ENCODE assay signal across 8 mouse cellular contexts in the genomic region with DNA sequence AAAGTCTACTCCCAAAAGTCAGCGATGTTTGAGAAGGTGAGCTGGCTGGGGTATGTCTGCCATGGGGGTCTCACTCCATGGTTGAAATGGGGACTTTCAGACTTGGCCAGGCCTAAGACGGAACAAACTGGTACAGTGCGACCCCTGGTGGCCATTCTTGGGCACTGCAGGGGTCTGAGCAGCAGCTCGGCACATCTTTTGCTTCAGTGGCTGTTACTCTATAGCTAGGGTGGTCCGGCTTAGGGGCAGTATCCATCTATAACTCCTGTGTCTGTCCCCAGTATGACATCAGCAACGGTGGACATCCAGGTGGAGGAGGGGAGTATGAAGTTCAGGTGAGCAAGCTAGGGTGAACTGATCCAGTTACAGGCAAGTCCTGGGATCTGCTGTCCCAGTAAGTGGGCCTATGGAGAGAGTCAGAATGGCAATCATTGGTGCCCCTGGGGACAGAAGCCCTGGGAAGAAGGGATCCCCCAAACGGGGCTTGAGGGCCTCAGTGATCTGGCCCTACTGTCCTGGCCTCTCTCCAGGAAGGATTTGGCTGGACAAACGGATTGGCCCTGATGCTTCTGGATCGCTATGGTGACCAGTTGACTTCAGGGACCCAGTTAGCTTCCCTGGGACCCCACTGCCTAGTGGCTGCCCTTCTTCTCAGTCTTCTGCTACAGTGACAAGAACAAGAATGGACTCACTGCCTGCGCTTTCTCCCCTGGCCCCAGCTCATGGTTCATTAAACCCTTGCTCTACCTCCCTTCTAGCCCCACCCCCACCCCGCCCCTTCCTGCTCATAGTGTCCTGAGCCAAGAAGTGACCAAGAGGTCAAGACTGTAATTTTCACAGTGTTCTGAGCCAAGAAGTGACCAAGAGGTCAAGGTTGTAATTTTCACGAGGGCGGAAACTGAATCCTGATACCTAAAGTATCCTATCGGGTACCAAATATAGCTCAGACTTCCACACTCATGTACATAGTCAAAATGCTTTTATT. TPM values are rescaled to one million over a fixed set of nuclear protein-coding genes. Genes with fewer than 3 reads are reported as not detected.
A peak's percentile ranks its signal among the peaks of the same experiment; 100 is the strongest.
DNase-seq lines count a peak whose midpoint lies in the region; ATAC-seq lines count a peak whose summit lies in the region.

No protein-coding gene starts in this region.

- peak; percentile 46; the same call in 1 of the 2 replicates for ATAC-seq in intestine, embryonic 15.5 days
- ATAC-seq in midbrain, embryonic 12.5 days (ENCODE audit: low FRiP score, low read depth), result peak; percentile 52

- WGBS in intestine, embryonic 15.5 days, result 40% methylated on average over 14 of the region's 14 CpGs
- WGBS in midbrain, embryonic 12.5 days, result 34% methylated on average over 14 of the region's 14 CpGs

- no peaks in the 10 kb centered on the region for H3K9me3 ChIP-seq in intestine, embryonic 15.5 days
- H3K9me3 ChIP-seq in midbrain, embryonic 12.5 days, result no peaks in the 10 kb centered on the region

- H3K4me3 ChIP-seq in intestine, embryonic 15.5 days (replicated peaks), result no peak overlapping the region
- no peak overlapping the region for H3K4me3 ChIP-seq in midbrain, embryonic 12.5 days

- H3K36me3 ChIP-seq in intestine, embryonic 15.5 days, result no peaks in the 10 kb centered on the region; the same call in 1 of the 2 replicates
- peaks cover 31% of the 10 kb centered on the region for H3K36me3 ChIP-seq in midbrain, embryonic 12.5 days

- DNase-seq in adrenal gland, adult (ENCODE audit: inconsistent age in 2 of 2, low spot score in 1 of 2), result peak; percentile 67 to 87
- DNase-seq in adrenal gland, adult 8-10 months, result no peak
- DNase-seq in cerebellum, postnatal 10 days, result peak; percentile 90 to 95
- DNase-seq in gastrocnemius, adult 18-20 months (ENCODE audit: low spot score), result peak; percentile 74
- peak; percentile 85 for DNase-seq in left cerebral cortex, postnatal 4 days
- peak; percentile 53 for DNase-seq in spleen, adult 12 weeks (ENCODE audit: low spot score)

- H3K4me1 ChIP-seq in intestine, embryonic 15.5 days (replicated peaks), result peaks cover 5% of the 10 kb centered on the region; the same call in 1 of the 2 replicates
- peaks cover 22% of the 10 kb centered on the region for H3K4me1 ChIP-seq in midbrain, embryonic 12.5 days

- no peaks in the 10 kb centered on the region for H3K27me3 ChIP-seq in intestine, embryonic 15.5 days (replicated peaks)
- no peaks in the 10 kb centered on the region for H3K27me3 ChIP-seq in midbrain, embryonic 12.5 days

- H3K27ac ChIP-seq in intestine, embryonic 15.5 days, result no peak overlapping the region
- peak overlapping the region; percentile 75 for H3K27ac ChIP-seq in midbrain, embryonic 12.5 days (replicated peaks)

- intact Hi-C loops in left cerebral cortex, postnatal 4 days (cut with DNase I), result loop anchor here (2.0 kb wide), 1 partner anchor 29 kb away; no protein-coding TSS in a partner anchor

- H3K4me2 ChIP-seq in intestine, embryonic 15.5 days (replicated peaks), result no peak overlapping the region
- no peak overlapping the region for H3K4me2 ChIP-seq in midbrain, embryonic 12.5 days (replicated peaks)

- H3K9ac ChIP-seq in intestine, embryonic 15.5 days, result no peak overlapping the region
- H3K9ac ChIP-seq in midbrain, embryonic 12.5 days (replicated peaks), result 0 out of 2 replicates have a peak overlapping the region, but pooled peaks have one; percentile 20

RNA-seq across cellular contexts. Expression of gene Treh, which starts 12.6 kb away (rescaled TPM):
- not detected for total RNA-seq in adrenal gland, adult 8-10 months (2022)
- not detected for total RNA-seq in gastrocnemius, adult 18-20 months (2021)
- polyA plus RNA-seq in intestine, embryonic 15.5 days (2015; fragmentation: Nextera tagmentation; extraction: Ambion mirVana), result not detected in 2 replicates
- not detected for total RNA-seq in left cerebral cortex, postnatal 4 days (2021)
- not detected in 2 replicates for polyA plus RNA-seq in midbrain, embryonic 12.5 days (2016; fragmentation: Nextera tagmentation; extraction: Ambion mirVana)

RNA-seq across cellular contexts. Expression of gene Phldb1, which starts 49.4 kb away (rescaled TPM):
- 10 to 100 TPM; 31.7 to 64.7 (median 48.5) TPM for total RNA-seq in adrenal gland, adult 8-10 months (2022)
- total RNA-seq in gastrocnemius, adult 18-20 months (2021), result 10 to 100 TPM; 29.0 to 35.9 TPM
- polyA plus RNA-seq in intestine, embryonic 15.5 days (2015; fragmentation: Nextera tagmentation; extraction: Ambion mirVana), result 17.6 and 18.9 TPM in 2 replicates
- total RNA-seq in left cerebral cortex, postnatal 4 days (2021), result 100 to 1,000 TPM; 132 to 141 TPM
- 72.8 and 74.5 TPM in 2 replicates for polyA plus RNA-seq in midbrain, embryonic 12.5 days (2016; fragmentation: Nextera tagmentation; extraction: Ambion mirVana)
